Mouse (Mus musculus): ENCODE measurements around the gene Stard13.

GRCm38 (mm10) chr5:151277927-151278326 is 44.3 kb upstream of the Stard13 start:
- TF ChIP-seq EP300 (IDR thresholded peaks at IDR 0.05; ENCODE audit: insufficient read depth, low read depth, low read length) (no peak), CTCF (IDR thresholded peaks at IDR 0.05; ENCODE audit: low read depth, low read length) (no peak), POLR2A (IDR thresholded peaks at IDR 0.05; ENCODE audit: insufficient read depth, low read length) (no peak)
